Mouse (Mus musculus) left cerebral cortex, postnatal 14 days (tissue): Measurements from ENCODE around the gene Prmt7. TPM values are rescaled to one million over a fixed set of nuclear protein-coding genes. Genes with fewer than 3 reads are reported as not detected.
"Not testable (repeated sequence)": the region's sequence is repeated elsewhere in the genome, so short reads cannot be mapped to it uniquely, and the experiment has no call there.

Source experiments
- DNase-seq, 2 experiments: peaks; one replicate each; pipeline ENCODE4 v3.0.0; 2021 to 2022; ENCODE audit warnings: low spot score in 2 of 2, mixed read lengths in 1 of 2
- intact Hi-C: fragments of 180-260 bp; cut with DNase I; formaldehyde crosslinking; loops from one replicate; pipeline ENCODE4 v1.15.1; 2025
- long read RNA-seq, 2 experiments: library from polyadenylated mRNA; stranded (forward); transcript quantifications; one replicate each; pipeline ENCODE4 v2.0.0; 2021
- total RNA-seq, 2 experiments: library from RNA; stranded (reverse); gene quantifications; 2 replicates each; pipeline ENCODE4 v1.2.3; 2021

The Prmt7 gene
- total RNA-seq: 10 to 100 TPM; 37.1 to 37.8 TPM
- long read RNA-seq, experiment 1, transcript Prmt7-201 (18 exons, 3,472 nt): major isoform, 92 of 119 reads
- long read RNA-seq, experiment 1, partial matches to known transcripts: 17 of 119 reads
- long read RNA-seq, experiment 1, other reads (novel, unspliced or antisense): 8 of 119 reads
- long read RNA-seq, experiment 2, transcript Prmt7-201 (18 exons, 3,472 nt): major isoform, 86 of 114 reads
- long read RNA-seq, experiment 2, partial matches to known transcripts: 22 of 114 reads
- long read RNA-seq, experiment 2, other reads (novel, unspliced or antisense): 5 of 114 reads

DNA sequence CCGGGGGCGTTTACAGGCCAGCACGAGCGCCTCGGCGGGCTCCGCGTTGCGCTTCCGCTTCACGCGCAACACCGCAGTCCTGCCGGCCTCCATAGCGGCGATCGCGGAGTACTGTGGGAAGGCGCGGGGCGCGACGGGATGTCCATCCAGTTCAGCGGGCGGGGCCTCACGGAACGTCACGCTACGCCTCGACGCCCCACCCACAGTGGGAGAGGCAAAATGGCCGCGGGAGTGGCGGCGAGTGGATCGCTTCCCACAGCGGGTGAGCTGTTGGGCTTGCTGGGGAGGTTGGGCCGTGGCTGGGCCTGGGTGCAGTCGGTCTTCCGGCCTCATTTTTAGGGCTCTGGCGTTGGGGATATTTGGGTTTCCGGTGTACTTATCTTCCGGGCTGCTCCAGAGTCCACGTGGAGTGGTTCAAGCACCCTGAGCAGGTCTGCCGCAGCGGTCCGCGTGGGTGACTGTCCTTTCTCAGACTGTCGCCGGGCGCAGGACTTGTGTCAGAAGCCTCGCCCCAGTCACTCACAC, at the start of gene Prmt7, which contains the start of gene Slc7a6os:
Gene Prmt7, plus strand, starts transcription at position 116 of the 525 bp plus-strand sequence.
Gene Slc7a6os, minus strand, starts transcription at position 115 of the 525 bp plus-strand sequence.
- intact Hi-C loops: loop anchor here (5.0 kb wide), 1 partner anchor 74 kb away; the partner anchor contains the start of gene Esrp2

GRCm38 (mm10) chr8:106163251-106163650, 47.5 kb upstream of the Prmt7 start:
- intact Hi-C loops: loop anchor here (10.0 kb wide), 1 partner anchor 242 kb away; no protein-coding TSS in a partner anchor
- no peak for DNase-seq

More for the DNA sequence above, at the start of gene Prmt7, which contains the start of gene Slc7a6os:
- peak; percentile 96 to 97 for DNase-seq

DNA sequence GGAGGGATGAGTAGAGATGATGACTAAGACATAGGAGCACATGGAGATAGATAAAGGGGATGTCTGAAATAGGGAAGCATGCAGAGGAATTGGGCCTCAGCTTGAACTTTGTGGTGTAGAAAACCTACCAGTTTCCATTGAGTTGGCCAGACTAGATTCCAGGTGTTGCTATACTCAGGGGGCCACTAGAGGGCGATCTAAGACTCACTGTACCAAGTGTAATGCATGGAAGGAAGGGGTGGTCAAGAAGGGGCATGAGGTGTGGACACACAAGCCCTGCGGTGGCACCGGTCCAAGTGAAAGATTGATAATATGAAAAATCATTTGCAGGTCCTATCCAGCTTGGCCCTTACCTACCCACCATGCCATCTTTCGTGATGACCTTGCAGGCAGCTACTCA, 45.3 kb upstream of the Prmt7 start:
- intact Hi-C loops: loop anchor here (5.0 to 10.0 kb wide), 2 partner anchors 37 to 239 kb away; no protein-coding TSS in a partner anchor
- peak; percentile 83 to 84 for DNase-seq

DNA sequence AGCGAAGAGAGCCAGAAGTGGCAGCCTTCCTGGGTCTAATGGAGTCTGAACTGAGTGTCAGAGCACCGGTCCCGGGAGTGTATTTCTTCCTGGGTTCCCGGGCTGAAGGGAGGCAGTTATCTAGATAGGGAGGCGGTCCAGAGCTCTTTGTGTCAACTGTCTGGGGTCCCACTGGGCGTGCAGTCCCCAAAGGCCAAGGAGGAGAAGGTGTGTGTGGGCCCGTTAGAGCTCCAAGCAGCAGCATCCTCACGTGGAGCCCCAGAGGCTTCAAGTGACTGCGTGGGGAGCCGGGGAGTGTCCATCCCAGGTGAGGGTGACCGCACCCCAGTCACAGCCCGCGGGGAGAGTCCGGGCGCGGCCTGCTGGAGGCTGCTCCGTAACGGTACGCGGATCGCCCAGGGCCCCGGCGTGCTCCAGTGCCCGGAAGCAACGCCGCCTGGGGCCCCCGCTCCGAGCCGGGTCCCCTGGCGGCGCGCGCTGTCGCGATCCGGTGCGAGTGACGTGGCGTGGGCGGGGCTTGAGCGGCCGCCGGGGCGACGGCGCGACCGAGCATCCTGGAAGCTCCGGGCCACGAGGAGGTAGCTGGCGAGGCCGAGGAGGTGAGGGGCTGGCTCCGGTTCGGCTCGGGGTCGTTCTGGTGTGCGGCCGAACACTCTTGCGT, 42.2 kb upstream of the Prmt7 start, which contains the start of gene Slc7a6:
Gene Slc7a6, plus strand, starts transcription at position 502 of the 661 bp plus-strand sequence.
- intact Hi-C loops: loop anchor here (5.0 to 10.0 kb wide), 2 partner anchors 34 to 236 kb away; no protein-coding TSS in a partner anchor
- peak; percentile 76 to 88 for DNase-seq

GRCm38 (mm10) chr8:106169017-106169933, 41.5 kb upstream of the Prmt7 start:
- DNase-seq: peak; percentile 47 to 72
- intact Hi-C loops: loop anchor here (5.0 to 10.0 kb wide), 2 partner anchors 33 to 236 kb away; no protein-coding TSS in a partner anchor

GRCm38 (mm10) chr8:106169934-106170480, 40.7 kb upstream of the Prmt7 start:
- no peak for DNase-seq
- intact Hi-C loops: loop anchor here (5.0 to 10.0 kb wide), 2 partner anchors 32 to 235 kb away; no protein-coding TSS in a partner anchor

DNA sequence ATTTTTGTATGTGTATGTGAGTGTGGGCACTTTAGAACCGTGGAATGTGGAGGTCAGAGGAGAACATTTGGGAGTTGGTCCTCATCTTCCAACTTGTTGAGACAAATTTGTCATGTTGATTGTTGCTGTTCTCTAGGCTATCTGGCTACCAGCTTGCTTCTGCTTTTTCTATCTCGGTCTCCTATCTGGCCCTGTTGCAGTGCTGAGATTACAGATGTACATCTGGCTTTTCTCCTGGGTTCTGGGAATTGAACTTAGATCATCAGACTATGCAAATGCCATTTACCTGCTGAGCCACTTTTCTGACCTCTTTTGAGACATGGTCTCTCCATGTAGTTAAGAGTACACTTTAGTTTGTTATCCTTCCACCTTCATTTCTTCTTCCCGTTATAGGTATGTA, 37.2 kb upstream of the Prmt7 start:
- intact Hi-C loops: no loop called here
- no peak for DNase-seq

GRCm38 (mm10) chr8:106176891-106177290, 33.8 kb upstream of the Prmt7 start:
- no peak for DNase-seq
- intact Hi-C loops: no loop called here

DNA sequence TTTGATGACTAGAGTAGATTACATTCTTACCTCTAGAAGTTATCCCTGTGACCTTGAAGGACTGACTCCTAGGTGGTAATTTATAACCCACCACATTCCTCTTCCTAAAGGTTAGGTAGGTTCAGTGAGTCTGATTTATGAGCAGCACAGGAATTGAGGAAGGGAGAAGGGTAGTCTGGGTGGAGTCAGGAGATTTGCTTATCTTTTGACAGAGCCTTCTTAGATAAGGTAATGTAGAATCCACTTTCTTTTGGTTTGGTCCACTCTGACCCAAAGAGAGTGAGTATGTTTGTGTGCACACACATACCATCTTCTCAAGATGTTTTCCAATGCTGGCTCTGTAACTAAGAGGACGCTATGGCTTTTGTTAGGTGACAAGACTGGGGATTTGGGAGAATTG, 33.1 kb upstream of the Prmt7 start:
- no peak for DNase-seq
- intact Hi-C loops: no loop called here

GRCm38 (mm10) chr8:106178428-106178827, 32.3 kb upstream of the Prmt7 start:
- DNase-seq: no peak
- intact Hi-C loops: no loop called here

DNA sequence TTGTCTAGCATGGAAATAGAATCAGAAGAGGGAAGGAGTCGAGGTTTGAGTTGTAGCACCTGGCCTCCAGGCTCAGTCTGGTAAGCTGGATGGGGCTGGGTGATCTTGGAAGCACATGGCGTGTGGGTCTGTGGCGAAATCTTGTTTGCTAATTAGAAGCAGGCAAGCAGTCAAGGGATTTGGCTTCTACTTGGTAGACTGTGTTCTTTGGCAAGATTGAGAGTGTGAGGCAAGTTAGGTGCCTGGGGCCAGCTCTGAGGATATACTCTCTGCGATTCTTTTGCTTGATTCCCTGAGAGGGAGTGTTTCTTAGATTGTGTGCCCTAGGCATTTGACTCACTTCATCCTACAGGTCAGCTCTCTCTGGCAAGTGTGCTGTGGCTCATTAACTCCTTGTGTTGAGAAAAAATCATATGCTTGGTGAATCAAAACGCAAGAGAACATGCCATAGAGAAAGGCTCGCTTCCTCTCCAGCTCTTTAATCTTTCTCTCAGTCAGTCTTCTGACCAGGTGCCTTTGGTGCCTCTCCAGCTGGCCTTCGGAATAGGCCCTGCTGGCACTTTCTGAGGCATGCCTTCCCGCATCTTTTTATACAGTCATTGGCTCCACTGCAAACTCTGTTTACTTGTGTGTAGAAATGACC, 25.0 kb upstream of the Prmt7 start:
- DNase-seq: no peak
- intact Hi-C loops: no loop called here

DNA sequence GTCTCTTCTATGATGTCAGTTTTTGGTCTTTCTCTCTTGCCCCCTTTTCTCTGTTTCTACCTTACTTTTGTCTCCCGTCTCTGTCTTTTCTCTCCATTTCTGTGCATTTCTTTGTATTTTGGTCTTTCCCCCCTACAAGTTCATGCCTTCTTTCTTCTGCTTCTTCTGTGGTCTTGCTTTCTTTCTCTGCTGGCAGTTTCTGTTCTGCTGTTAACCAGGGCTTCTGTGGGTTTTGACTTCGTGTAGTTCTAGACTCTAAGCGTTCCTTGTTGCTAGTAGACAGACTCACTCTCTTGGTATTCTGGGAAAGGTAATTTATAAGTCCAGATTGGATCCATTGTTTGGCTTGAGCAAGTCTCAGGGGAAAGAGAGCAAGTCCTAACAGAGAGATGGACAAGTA, 24.3 kb upstream of the Prmt7 start:
- intact Hi-C loops: no loop called here
- DNase-seq: no peak

- DNase-seq: peak in 1 of 2 experiments; percentile 52
- intact Hi-C loops: no loop called here
Measured at GRCm38 (mm10) chr8:106189162-106189561, 21.6 kb upstream of the Prmt7 start.

GRCm38 (mm10) chr8:106191639-106192038, 19.1 kb upstream of the Prmt7 start:
- DNase-seq: no peak
- intact Hi-C loops: no loop called here

GRCm38 (mm10) chr8:106193162-106193561, 17.6 kb upstream of the Prmt7 start:
- intact Hi-C loops: no loop called here
- DNase-seq: no peak

DNA sequence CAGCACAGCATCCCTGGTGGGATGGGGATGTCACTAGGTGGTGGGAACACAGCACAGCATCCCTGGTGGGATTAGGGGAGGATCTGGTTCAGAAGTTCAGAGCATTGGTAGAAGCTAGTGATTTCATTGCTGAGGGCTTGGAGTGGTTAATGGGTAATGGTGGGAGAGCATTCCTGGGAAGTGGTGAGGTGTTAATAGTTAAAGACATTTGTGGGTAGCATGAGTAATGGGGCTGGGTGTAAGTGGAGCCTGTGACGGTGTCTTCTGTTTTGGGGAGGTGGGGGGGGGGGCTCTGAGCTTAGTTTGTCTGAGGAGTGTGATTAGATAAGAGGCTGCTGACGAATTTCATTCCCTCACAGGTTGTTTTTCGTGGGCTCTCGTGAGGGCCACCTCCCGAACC, 16.7 kb upstream of the Prmt7 start:
- intact Hi-C loops: no loop called here

GRCm38 (mm10) chr8:106198741-106199140, 12.0 kb upstream of the Prmt7 start:
- peak; percentile 36 to 49 for DNase-seq
- intact Hi-C loops: loop anchor here (2.0 to 5.0 kb wide), 2 partner anchors 46 to 58 kb away; partner anchors contain the start of gene Pla2g15

More for the DNA sequence above, 16.7 kb upstream of the Prmt7 start:
- DNase-seq: no peak

- intact Hi-C loops: loop anchor here (2.0 to 5.0 kb wide), 2 partner anchors 47 to 59 kb away; partner anchors contain the start of gene Pla2g15
Measured at GRCm38 (mm10) chr8:106199596-106199995, 11.1 kb upstream of the Prmt7 start.

More at GRCm38 (mm10) chr8:106199596-106199995, 11.1 kb upstream of the Prmt7 start:
- DNase-seq: not testable (repeated sequence)
